Mouse (Mus musculus) spleen, adult 2 months (tissue): ENCODE measurements around the gene Plin2. TPM values are rescaled to one million over a fixed set of nuclear protein-coding genes. Genes with fewer than 3 reads are reported as not detected.

Experiments
- DNase-seq, 2 experiments: peaks; one replicate each; pipeline versions ENCODE4 v3.0.0 to v3.0.0-alpha.2; 2012 to 2021; ENCODE audit warnings: low spot score in 2 of 2, low read depth in 1 of 2
- H3K27ac ChIP-seq: fragments of 200-500 bp; 2 replicates; pipeline ENCODE4 v1.5.1; 2012; ENCODE audit warnings: low read length, inconsistent platforms; ENCODE audit not compliant: insufficient read depth
- H3K27me3 ChIP-seq: fragments of 200-500 bp; 2 replicates; pipeline ENCODE4 v1.6.1; 2012; ENCODE audit warnings: mild to moderate bottlenecking, moderate library complexity, low read length, inconsistent platforms; ENCODE audit not compliant: control insufficient read depth, insufficient read depth
- H3K36me3 ChIP-seq: fragments of 200-500 bp; 2 replicates; pipeline ENCODE4 v1.6.1; 2012; ENCODE audit warnings: mild to moderate bottlenecking, low read length, inconsistent platforms; ENCODE audit not compliant: control insufficient read depth, insufficient read depth
- H3K4me1 ChIP-seq: fragments of 200-500 bp; 2 replicates; pipeline ENCODE4 v1.6.1; 2011; ENCODE audit warnings: inconsistent platforms; ENCODE audit not compliant: control insufficient read depth, insufficient read depth, insufficient read length
- H3K4me3 ChIP-seq: fragments of 200-500 bp; 2 replicates; pipeline ENCODE4 v1.5.1; 2011; ENCODE audit warnings: mild to moderate bottlenecking, inconsistent platforms; ENCODE audit not compliant: insufficient read depth, insufficient read length; ENCODE audit errors: extremely low read depth
- CTCF ChIP-seq: fragments of 200-500 bp; IDR thresholded peaks from 2 replicates; pipeline ENCODE4 v1.5.1; 2011; ENCODE audit warnings: mild to moderate bottlenecking, inconsistent platforms; ENCODE audit not compliant: insufficient read depth, insufficient read length, insufficient replicate concordance; ENCODE audit errors: extremely low read depth
- POLR2A ChIP-seq: fragments of 200-500 bp; IDR thresholded peaks from 2 replicates; pipeline ENCODE4 v1.6.1; 2011; ENCODE audit warnings: low read depth, low read length, inconsistent platforms
- WGBS: fragments of 180-500 bp; shearing (Covaris S2); methylation state at CpG from one replicate; pipeline ENCODE4 v1.1.7; 2018; 5-methylcytosine and 5-hydroxymethylcytosine counted together
- polyA plus RNA-seq: library from polyadenylated mRNA; depleted of rRNA; stranded (reverse); fragments of >200 nt; gene quantifications from 2 replicates; pipeline ENCODE4 v1.2.3, GENCODE M21; 2012

Gene Plin2
- polyA plus RNA-seq, 1 experiment, result 40.5 TPM

DNA sequence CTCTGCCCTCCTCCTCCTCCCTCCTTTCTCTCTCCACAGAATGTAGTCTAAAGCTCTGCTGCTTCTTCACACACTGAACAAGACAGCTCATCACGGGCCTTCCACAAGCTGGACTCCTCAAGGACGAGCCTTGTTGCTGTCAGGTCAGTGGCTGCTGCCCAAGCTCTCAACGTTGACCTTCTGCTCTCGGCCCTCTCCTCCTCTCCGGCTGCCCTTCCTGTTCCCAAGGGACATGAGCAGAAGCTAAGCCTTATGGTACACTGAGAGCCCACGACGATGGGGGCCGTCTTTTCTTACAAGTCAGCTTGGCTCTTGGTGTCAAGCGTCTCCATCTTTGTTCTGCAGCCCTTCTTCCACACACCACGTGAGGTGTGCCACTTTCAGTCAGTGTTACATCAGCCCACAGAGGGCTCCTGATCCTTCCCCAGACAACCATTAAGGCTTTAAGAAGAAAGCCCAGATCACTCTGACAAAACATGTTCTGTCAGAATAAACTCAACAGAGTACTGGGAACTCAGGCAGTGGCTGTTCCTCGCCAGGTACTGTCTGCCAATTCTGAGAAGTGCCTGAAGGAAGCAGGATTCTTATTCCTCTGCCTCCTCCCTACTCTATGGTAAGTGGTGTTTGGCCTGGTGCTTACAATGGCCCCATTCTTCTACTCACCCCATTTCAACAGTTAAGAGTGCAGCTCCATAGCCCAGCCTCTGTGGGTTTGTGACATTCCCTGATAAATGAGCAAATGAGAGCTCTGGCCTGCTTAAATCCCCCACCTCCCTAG lies 15.6 kb upstream of the Plin2 start:
- Histone ChIP-seq H3K4me1 (0 out of 2 replicates have a peak, but pooled peaks cover 3% of the 10 kb centered on the region), H3K4me3 (no peak overlapping the region), H3K36me3 (no peaks in the 10 kb centered on the region), H3K27me3 (no peaks in the 10 kb centered on the region), H3K27ac (no peak overlapping the region)
- 79% methylated on average over 11 of the region's 11 CpGs for WGBS
- TF ChIP-seq POLR2A (no peak), CTCF (no peak)
- DNase-seq, result no peak

- no peaks in the 10 kb centered on the region for H3K27me3 ChIP-seq
- WGBS, result 85% methylated on average over 6 of the region's 6 CpGs
- TF ChIP-seq CTCF (no peak), POLR2A (no peak)
- H3K4me3 ChIP-seq, result no peak overlapping the region
- 0 out of 2 replicates have a peak, but pooled peaks cover 3% of the 10 kb centered on the region for H3K4me1 ChIP-seq
- no peak for DNase-seq
- no peak overlapping the region for H3K27ac ChIP-seq
- no peaks in the 10 kb centered on the region for H3K36me3 ChIP-seq
Measured at GRCm38 (mm10) chr4:86684806-86685205, 14.9 kb upstream of the Plin2 start.

DNA sequence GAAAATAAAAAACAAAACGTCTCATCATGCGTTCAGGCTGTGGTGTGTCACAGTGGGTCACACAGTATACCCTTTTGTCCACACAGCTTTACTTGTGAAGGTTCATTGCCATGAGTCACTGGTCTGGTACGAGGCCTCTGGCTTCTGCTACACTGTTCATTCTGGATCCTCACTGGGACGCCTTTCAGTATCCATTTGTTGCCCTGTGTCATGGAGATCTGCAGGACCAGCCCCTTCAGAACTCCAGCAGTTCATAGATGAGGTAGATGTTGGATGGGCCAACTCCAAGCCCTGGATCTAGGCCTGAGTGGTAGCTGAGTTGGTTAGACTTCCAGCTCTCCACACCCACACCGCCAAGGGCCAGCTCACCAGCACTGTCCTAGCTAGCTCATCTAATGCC lies 13.9 kb upstream of the Plin2 start:
- Histone ChIP-seq H3K36me3 (no peaks in the 10 kb centered on the region), H3K4me1 (0 out of 2 replicates have a peak, but pooled peaks cover 3% of the 10 kb centered on the region), H3K27me3 (no peaks in the 10 kb centered on the region), H3K27ac (no peak overlapping the region), H3K4me3 (no peak overlapping the region)
- TF ChIP-seq CTCF (no peak), POLR2A (no peak)
- 85% methylated on average over 5 of the region's 5 CpGs for WGBS
- DNase-seq, result no peak

- DNase-seq, result peak in 1 of 2 experiments; percentile 46
- WGBS, result 37% methylated on average over 5 of the region's 5 CpGs
- Histone ChIP-seq H3K27ac (no peak overlapping the region), H3K36me3 (no peaks in the 10 kb centered on the region), H3K4me3 (no peak overlapping the region), H3K27me3 (no peaks in the 10 kb centered on the region), H3K4me1 (0 out of 2 replicates have a peak, but pooled peaks cover 3% of the 10 kb centered on the region)
- TF ChIP-seq POLR2A, result no peak
- no peak for TF ChIP-seq CTCF
Measured at GRCm38 (mm10) chr4:86683280-86683679, 13.4 kb upstream of the Plin2 start.

- no peak for TF ChIP-seq POLR2A
- no peak for TF ChIP-seq CTCF
- Histone ChIP-seq H3K36me3 (no peaks in the 10 kb centered on the region), H3K27ac (no peak overlapping the region), H3K4me3 (no peak overlapping the region), H3K27me3 (no peaks in the 10 kb centered on the region), H3K4me1 (0 out of 2 replicates have a peak, but pooled peaks cover 3% of the 10 kb centered on the region)
- 90% methylated on average over 2 of the region's 2 CpGs for WGBS
- DNase-seq, result no peak
Measured at GRCm38 (mm10) chr4:86681846-86682245, 12.0 kb upstream of the Plin2 start.

DNA sequence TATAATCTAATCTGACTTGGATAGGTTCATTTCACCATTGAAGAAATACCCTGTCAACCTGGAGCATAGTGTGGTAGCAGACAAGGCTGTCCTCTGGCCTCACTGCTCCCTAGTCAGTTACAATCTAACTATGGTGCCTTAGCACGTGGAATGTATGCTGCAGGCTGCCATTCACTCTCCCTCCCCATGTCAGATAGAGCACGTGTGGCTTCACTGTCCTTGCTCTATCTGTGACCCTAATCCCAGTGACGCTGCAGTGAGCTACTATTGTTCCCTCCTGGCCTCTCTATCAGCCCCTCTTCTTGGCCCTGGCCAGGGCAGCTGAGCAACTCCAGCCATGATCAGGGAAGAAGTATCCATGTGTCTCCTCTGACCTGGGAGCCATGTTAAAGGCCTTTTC lies 11.6 kb upstream of the Plin2 start:
- H3K4me3 ChIP-seq, result no peak overlapping the region
- no peak for DNase-seq
- no peaks in the 10 kb centered on the region for H3K36me3 ChIP-seq
- TF ChIP-seq CTCF (no peak), POLR2A (no peak)
- H3K4me1 ChIP-seq, result 0 out of 2 replicates have a peak, but pooled peaks cover 3% of the 10 kb centered on the region
- H3K27ac ChIP-seq, result no peak overlapping the region
- WGBS, result 74% methylated on average over 3 of the region's 3 CpGs
- H3K27me3 ChIP-seq, result no peaks in the 10 kb centered on the region

DNA sequence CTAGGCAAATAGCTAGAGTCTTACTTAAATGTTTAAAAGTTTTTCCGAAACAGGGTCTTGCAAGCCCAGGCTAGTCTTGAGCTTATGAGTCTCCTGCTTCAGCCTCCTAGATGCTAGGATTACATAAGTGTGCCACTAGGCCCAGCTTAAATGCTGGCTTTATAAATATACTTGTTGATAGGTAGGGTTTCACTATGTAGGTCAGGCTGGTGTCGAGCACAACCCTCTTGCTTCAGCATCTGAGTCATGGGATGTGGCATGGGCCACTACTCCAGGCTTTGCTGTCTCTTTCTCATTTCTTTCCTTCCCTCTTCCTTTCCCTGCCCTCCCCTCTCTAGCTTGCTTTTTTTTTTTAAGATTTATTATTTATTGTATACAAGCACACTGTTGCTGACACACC lies 9.8 kb upstream of the Plin2 start:
- DNase-seq, result no peak

More for the DNA sequence above, 9.8 kb upstream of the Plin2 start:
- no peak overlapping the region for H3K27ac ChIP-seq
- WGBS, result 90% methylated on average over 2 of the region's 2 CpGs
- no peak overlapping the region for H3K4me3 ChIP-seq
- TF ChIP-seq CTCF (no peak), POLR2A (no peak)
- no peaks in the 10 kb centered on the region for H3K27me3 ChIP-seq
- H3K36me3 ChIP-seq, result no peaks in the 10 kb centered on the region
- H3K4me1 ChIP-seq, result 0 out of 2 replicates have a peak, but pooled peaks cover 3% of the 10 kb centered on the region
